Mouse (Mus musculus) liver, embryonic 14.5 days (tissue): Measurements from ENCODE around the gene Tmsb15b2. TPM values are rescaled to one million over a fixed set of nuclear protein-coding genes. Genes with fewer than 3 reads are reported as not detected.

Source experiments
- ATAC-seq: fragments of 200-750 bp; cut with Nextera tagmentation; 2 replicates; pipeline ENCODE4 v1.8.0; 2017; ENCODE audit warnings: moderate number of reproducible peaks, mild to moderate bottlenecking, moderate library complexity; ENCODE audit not compliant: insufficient read depth
- DNase-seq, 3 experiments: peaks; one replicate each; pipeline ENCODE4 v3.0.0-alpha.2; 2012 to 2013; ENCODE audit warnings: low read depth in 3 of 3, low spot score in 3 of 3
- H3K27ac ChIP-seq: fragments of 300-500 bp; sonication (generic); 2 replicates; pipeline ENCODE4 v1.5.1; 2014; ENCODE audit warnings: moderate library complexity, mild to moderate bottlenecking, control low read depth, inconsistent platforms
- H3K27me3 ChIP-seq: fragments of 300-500 bp; sonication (generic); 2 replicates; pipeline ENCODE4 v1.6.1; 2014; ENCODE audit warnings: mild to moderate bottlenecking, low read length, moderate library complexity; ENCODE audit not compliant: control insufficient read depth, insufficient read depth
- H3K36me3 ChIP-seq: fragments of 300-500 bp; sonication (generic); replicated peaks from 2 replicates; pipeline ENCODE4 v1.6.1; 2014; ENCODE audit warnings: low read depth; ENCODE audit not compliant: control insufficient read depth, insufficient read depth
- H3K4me1 ChIP-seq, 2 experiments: fragments of 200-500 bp in 1 of 2; fragments of 300-500 bp in 1 of 2; sonication (generic) in 1 of 2; replicated peaks; 2 replicates each; pipeline ENCODE4 v1.6.1; 2012 to 2014; ENCODE audit warnings: antibody characterized with exemption in 1 of 2, inconsistent platforms in 1 of 2, low read length in 1 of 2; ENCODE audit not compliant: control insufficient read depth in 2 of 2, insufficient read depth in 2 of 2
- H3K4me2 ChIP-seq: fragments of 300-500 bp; sonication (generic); 2 replicates; pipeline ENCODE4 v1.6.1; 2014; ENCODE audit warnings: low read depth, mild to moderate bottlenecking, control low read depth, moderate library complexity
- H3K4me3 ChIP-seq, 2 experiments: fragments of 200-500 bp in 1 of 2; fragments of 300-500 bp in 1 of 2; sonication (generic) in 1 of 2; 2 replicates each; pipeline ENCODE4 v1.5.1; 2012 to 2014; ENCODE audit warnings: low read depth in 2 of 2, low read length in 2 of 2, mild to moderate bottlenecking in 2 of 2, control low read depth in 1 of 2, inconsistent platforms in 1 of 2, moderate library complexity in 1 of 2; ENCODE audit not compliant: insufficient read depth in 1 of 2
- H3K9ac ChIP-seq: fragments of 300-500 bp; sonication (generic); replicated peaks from 2 replicates; pipeline ENCODE4 v1.6.1; 2014; ENCODE audit warnings: mild to moderate bottlenecking, control low read depth, moderate library complexity
- H3K9me3 ChIP-seq: fragments of 300-500 bp; sonication (generic); 2 replicates; pipeline ENCODE4 v1.6.1; 2016; ENCODE audit warnings: low read length, mixed read lengths; ENCODE audit not compliant: control insufficient read depth
- CTCF ChIP-seq: IDR thresholded peaks from 2 replicates; pipeline ENCODE4 v1.5.1; 2016; ENCODE audit warnings: antibody characterized with exemption, low read depth, control low read depth
- EP300 ChIP-seq: IDR thresholded peaks from 2 replicates; pipeline ENCODE4 v1.6.1; 2016; ENCODE audit warnings: antibody characterized with exemption, low read depth
- WGBS: fragments of 180-500 bp; shearing (Covaris S2); extraction: QIAGEN DNeasy Blood & Tissue Kit; methylation state at CpG from one replicate; pipeline ENCODE4 v1.1.7; 2014; ENCODE audit not compliant: insufficient replicate concordance; 5-methylcytosine and 5-hydroxymethylcytosine counted together
- polyA plus RNA-seq, 2 experiments: library from polyadenylated mRNA; depleted of rRNA in 1 of 2; stranded (reverse) in 1 of 2; unstranded in 1 of 2; fragments of >200 nt; fragmentation: Nextera tagmentation in 1 of 2; extraction: Ambion mirVana in 1 of 2; gene quantifications; 2 replicates each; pipeline versions ENCODE4 v1.2.1 to v1.2.3; 2012 to 2014

Gene Tmsb15b2
- polyA plus RNA-seq, 2 experiments: 4.1 to 9.8 TPM

DNA sequence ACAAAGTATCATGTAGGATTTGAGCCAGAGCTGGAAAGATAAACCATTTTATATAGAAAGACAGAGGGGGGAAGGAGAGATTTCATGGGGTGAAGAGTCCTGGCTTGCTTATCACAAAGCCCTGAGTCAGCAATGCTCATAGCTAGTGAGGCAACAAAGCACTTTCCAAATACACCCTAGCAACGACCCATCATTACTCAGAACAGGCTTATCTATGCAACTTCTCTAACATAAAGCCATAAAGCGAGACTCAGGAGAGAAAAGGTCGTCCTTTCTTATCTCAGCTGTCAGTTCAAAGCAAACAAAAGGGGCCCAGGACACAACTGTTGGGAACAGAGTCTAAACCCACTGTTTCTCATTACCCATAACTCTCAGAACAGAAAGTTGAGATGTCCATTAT lies 37.3 kb downstream of the Tmsb15b2 start:
- H3K4me1 ChIP-seq: no peaks in the 10 kb centered on the region
- H3K4me2 ChIP-seq: no peak overlapping the region
- H3K9ac ChIP-seq: no peak overlapping the region
- no peaks in the 10 kb centered on the region for H3K27me3 ChIP-seq
- WGBS: 14% methylated on average over 3 of the region's 3 CpGs
- TF ChIP-seq CTCF (no peak), EP300 (no peak)
- H3K36me3 ChIP-seq: no peaks in the 10 kb centered on the region
- H3K27ac ChIP-seq: no peak overlapping the region
- no peak overlapping the region for H3K4me3 ChIP-seq
- DNase-seq (no peak), ATAC-seq (no peak)
- H3K9me3 ChIP-seq: no peaks in the 10 kb centered on the region

DNA sequence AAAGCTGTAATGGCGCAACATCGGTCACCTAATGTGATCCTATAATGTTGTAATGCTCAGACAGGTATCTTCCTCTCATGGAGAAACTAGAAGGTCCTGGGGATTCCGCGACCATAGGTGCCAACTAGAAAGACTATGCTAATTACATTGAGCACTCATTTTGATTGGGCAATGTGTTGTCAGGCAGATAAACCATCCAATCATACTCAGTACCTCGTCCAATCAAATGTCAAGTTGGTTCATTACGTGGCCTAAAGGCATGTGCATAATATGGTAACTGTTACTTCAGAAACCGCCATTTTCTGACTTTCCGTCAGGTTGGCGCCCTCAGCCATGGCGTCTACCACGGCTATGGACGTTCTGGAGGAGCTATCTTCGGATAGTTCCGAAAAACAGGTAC lies 48.3 kb downstream of the Tmsb15b2 start, which contains the start of gene H2bfm:
Gene H2bfm (plus strand): TSS at position 295 of the 400 bp plus-strand sequence.
- TF ChIP-seq EP300 (no peak), CTCF (no peak)
- H3K36me3 ChIP-seq: no peaks in the 10 kb centered on the region
- H3K4me1 ChIP-seq: no peaks in the 10 kb centered on the region
- no peaks in the 10 kb centered on the region for H3K27me3 ChIP-seq
- H3K9ac ChIP-seq: no peak within 1 kb of the TSS
- DNase-seq (no peak), ATAC-seq (no peak)
- H3K27ac ChIP-seq: no peak within 1 kb of the TSS
- 73% methylated on average over 14 of the region's 14 CpGs for WGBS
- H3K4me3 ChIP-seq: no peak within 1 kb of the TSS
- no peak within 1 kb of the TSS for H3K4me2 ChIP-seq
- no peaks in the 10 kb centered on the region; the same call in 1 of the 2 replicates for H3K9me3 ChIP-seq

DNA sequence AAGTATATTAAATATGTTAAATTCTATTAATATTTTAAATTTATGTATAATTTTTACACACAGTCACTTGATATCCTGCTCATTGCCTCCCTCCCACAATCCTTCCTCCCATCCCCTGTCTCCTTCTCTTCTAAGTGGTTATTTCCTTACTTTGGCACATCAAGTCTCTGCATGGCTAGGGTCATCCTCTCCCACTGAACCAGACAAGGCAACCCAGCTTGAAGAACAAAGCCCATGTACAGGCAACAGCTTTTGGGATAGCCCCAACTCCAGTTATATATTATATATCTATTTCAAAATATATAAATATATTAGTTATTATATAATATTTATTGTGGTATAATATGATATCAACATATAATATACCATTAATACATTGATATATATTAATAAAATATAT lies 49.4 kb downstream of the Tmsb15b2 start:
- Histone ChIP-seq H3K4me1 (no peaks in the 10 kb centered on the region), H3K4me2 (no peak overlapping the region), H3K27ac (no peak overlapping the region), H3K9ac (no peak overlapping the region), H3K36me3 (no peaks in the 10 kb centered on the region), H3K27me3 (no peaks in the 10 kb centered on the region), H3K9me3 (no peaks in the 10 kb centered on the region; the same call in 1 of the 2 replicates), H3K4me3 (no peak overlapping the region)
- TF ChIP-seq EP300 (no peak), CTCF (no peak)
- DNase-seq (no peak), ATAC-seq (no peak)

Other genes with a start within 250 kb of the Tmsb15b2 start
- 73.8 and 111 TPM in 2 replicates for gene Morf4l2, start 231.8 kb downstream of the Tmsb15b2 start, polyA plus RNA-seq (2012; rRNA removed)
- gene Morf4l2, start 231.8 kb downstream of the Tmsb15b2 start, polyA plus RNA-seq (2014; fragmentation: Nextera tagmentation; extraction: Ambion mirVana): 191 and 193 TPM in 2 replicates
- gene Glra4, start 195.4 kb downstream of the Tmsb15b2 start, polyA plus RNA-seq (2012; rRNA removed): not detected in 2 replicates
- gene Glra4, start 195.4 kb downstream of the Tmsb15b2 start, polyA plus RNA-seq (2014; fragmentation: Nextera tagmentation; extraction: Ambion mirVana): not detected in 2 replicates
- 0.73 and 0.80 TPM in 2 replicates for gene Plp1, start 152.8 kb downstream of the Tmsb15b2 start, polyA plus RNA-seq (2012; rRNA removed)
- 0.17 and 0.19 TPM in 2 replicates for gene Plp1, start 152.8 kb downstream of the Tmsb15b2 start, polyA plus RNA-seq (2014; fragmentation: Nextera tagmentation; extraction: Ambion mirVana)
- 0.01 TPM in 1 of 2 replicates, not detected in the other for gene Rab9b, start 106.7 kb downstream of the Tmsb15b2 start, polyA plus RNA-seq (2012; rRNA removed)
- not detected in 2 replicates for gene Rab9b, start 106.7 kb downstream of the Tmsb15b2 start, polyA plus RNA-seq (2014; fragmentation: Nextera tagmentation; extraction: Ambion mirVana)
- gene H2bfm, start 48.2 kb downstream of the Tmsb15b2 start, polyA plus RNA-seq (2012; rRNA removed): not detected in 2 replicates
- gene H2bfm, start 48.2 kb downstream of the Tmsb15b2 start, polyA plus RNA-seq (2014; fragmentation: Nextera tagmentation; extraction: Ambion mirVana): not detected in 2 replicates
- gene Tmsb15l, start 1.4 kb upstream of the Tmsb15b2 start, polyA plus RNA-seq (2012; rRNA removed): 0.61 and 0.67 TPM in 2 replicates
- gene Tmsb15l, start 1.4 kb upstream of the Tmsb15b2 start, polyA plus RNA-seq (2014; fragmentation: Nextera tagmentation; extraction: Ambion mirVana): 0.46 and 0.67 TPM in 2 replicates
- 0.56 and 1.7 TPM in 2 replicates for gene Tmsb15b1, start 1.4 kb upstream of the Tmsb15b2 start, polyA plus RNA-seq (2012; rRNA removed)
- gene Tmsb15b1, start 1.4 kb upstream of the Tmsb15b2 start, polyA plus RNA-seq (2014; fragmentation: Nextera tagmentation; extraction: Ambion mirVana): 2.8 and 5.2 TPM in 2 replicates
- gene Zcchc18, start 17.7 kb upstream of the Tmsb15b2 start, polyA plus RNA-seq (2012; rRNA removed): 0.04 and 0.13 TPM in 2 replicates
- 0.13 and 0.14 TPM in 2 replicates for gene Zcchc18, start 17.7 kb upstream of the Tmsb15b2 start, polyA plus RNA-seq (2014; fragmentation: Nextera tagmentation; extraction: Ambion mirVana)
- 1.3 and 1.4 TPM in 2 replicates for gene Slc25a53, start 62.8 kb upstream of the Tmsb15b2 start, polyA plus RNA-seq (2012; rRNA removed)
- gene Slc25a53, start 62.8 kb upstream of the Tmsb15b2 start, polyA plus RNA-seq (2014; fragmentation: Nextera tagmentation; extraction: Ambion mirVana): 2.1 and 2.6 TPM in 2 replicates
- 0.28 and 0.46 TPM in 2 replicates for gene Fam199x, start 74.1 kb upstream of the Tmsb15b2 start, polyA plus RNA-seq (2012; rRNA removed)
- 0.76 and 0.99 TPM in 2 replicates for gene Fam199x, start 74.1 kb upstream of the Tmsb15b2 start, polyA plus RNA-seq (2014; fragmentation: Nextera tagmentation; extraction: Ambion mirVana)
- not detected in 2 replicates for gene Esx1, start 146.6 kb upstream of the Tmsb15b2 start, polyA plus RNA-seq (2012; rRNA removed)
- not detected in 2 replicates for gene Esx1, start 146.6 kb upstream of the Tmsb15b2 start, polyA plus RNA-seq (2014; fragmentation: Nextera tagmentation; extraction: Ambion mirVana)